Mouse (Mus musculus) spleen, postnatal 36 days (tissue): ENCODE measurements at regions not wholly inside any gene's neighbourhood (a gene's known extent, or its start where the extent isn't known, plus 50 kb on each side); places are given as distances from the start of the nearest gene placed in this dataset.

Experiments used
- DNase-seq, 2 experiments: peaks; one replicate each; pipeline ENCODE4 v3.0.0; 2022; ENCODE audit warnings: low spot score in 2 of 2, mixed read lengths in 1 of 2

GRCm38 (mm10) chr2:169450801-169451200, 136.7 kb downstream of the Gm11011 start:
- no peak for DNase-seq

GRCm38 (mm10) chr2:169447495-169448280, 139.9 kb downstream of the Gm11011 start:
- DNase-seq = no peak

GRCm38 (mm10) chr2:169445877-169446276, 141.7 kb downstream of the Gm11011 start:
- DNase-seq = no peak

DNA sequence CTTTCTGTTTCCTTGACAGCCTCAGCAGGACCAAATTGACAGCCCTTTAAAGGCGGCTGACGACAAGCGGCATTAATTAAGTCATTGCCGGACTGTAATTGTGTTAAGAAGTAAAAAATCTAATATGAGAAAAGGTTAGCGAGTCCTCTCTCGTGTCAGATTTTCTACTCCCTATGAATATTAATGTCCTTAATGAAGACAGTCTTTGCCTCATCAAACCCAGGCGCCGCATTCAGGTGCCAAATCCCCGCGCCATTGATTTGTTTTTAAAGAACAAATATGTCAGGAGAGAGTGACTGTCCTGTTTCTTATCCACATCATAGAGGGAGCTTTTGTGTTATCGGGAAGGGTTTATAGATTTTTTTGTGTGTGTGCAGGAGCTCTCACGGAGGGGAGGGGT, 142.2 kb downstream of the Gm11011 start:
- DNase-seq = no peak

- no peak for DNase-seq
These were observed 144.3 kb downstream of the Gm11011 start for GRCm38 (mm10) chr2:169443271-169443670.

DNA sequence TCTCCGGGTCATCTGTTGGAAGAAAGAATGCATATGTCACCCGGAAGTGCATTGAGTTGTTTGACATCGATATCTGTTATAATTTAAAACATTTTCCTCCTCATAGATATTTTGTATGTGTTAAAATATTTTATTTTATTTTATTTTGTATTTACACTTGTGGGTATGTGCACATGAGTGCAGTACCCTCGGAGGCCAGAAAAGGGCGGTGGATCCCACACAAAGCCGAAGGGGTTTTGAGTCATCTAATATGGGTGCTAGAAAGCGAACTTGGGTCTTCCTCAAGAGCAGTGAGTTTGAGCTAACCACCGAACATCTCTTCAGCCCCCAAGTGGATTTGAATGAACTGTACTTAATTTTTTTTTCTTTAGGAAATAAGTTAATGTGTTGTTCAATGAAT, 156.0 kb downstream of the Gm11011 start:
- no peak for DNase-seq

DNA sequence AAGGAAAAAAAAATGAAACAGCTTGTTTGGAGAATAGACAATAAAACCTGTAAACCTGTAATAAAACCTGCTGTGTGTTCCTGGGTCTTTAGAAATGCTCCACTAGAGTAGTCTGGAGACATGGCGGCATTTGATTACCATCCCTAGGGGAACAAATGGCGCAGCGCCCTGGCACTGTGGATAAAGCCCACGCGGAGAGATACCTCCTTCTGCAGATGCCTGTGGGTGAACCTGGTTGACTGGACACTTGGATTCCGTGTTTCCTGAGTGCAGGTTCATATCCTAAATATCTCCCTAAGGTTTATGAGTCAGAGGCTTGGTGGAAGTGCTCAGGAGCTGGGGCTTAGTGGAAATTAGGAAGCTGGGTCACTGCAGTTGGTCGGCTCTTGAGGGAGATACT, 158.1 kb downstream of the Gm11011 start:
- no peak for DNase-seq

DNA sequence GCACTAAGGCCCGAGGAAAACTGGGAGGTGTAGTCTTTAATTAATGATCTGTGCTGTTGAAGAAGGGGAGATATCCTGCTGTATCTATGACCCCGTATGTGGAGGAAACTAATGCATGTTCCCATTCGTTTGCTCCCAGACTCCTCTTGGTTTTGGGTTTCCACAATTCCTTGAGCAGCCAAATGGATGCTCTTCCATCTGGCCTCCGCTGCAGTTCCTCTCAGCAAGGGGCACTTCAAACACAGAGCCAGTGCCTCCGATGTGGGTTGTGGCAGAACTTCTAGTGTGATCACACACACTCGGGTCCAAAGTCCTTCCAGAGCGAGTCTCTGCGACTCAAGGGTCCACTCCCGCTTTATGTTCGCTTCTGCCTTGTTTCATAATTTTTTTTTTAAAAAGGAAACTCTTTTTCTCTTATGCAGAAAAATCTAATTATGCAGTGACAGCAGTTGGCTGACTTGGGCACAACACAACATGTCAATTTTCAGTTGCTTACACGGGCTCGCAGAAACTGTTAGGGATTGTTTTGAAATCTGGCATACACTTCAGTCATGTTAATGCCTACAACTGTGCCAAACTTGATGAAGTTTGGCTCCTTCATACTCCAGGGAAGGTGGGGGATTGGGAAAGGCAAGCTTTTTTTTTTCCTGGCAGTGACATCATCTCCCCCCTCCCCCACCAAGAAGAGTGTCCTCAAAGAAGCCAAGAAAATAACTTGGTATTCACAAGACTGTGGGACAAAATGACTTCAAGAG, 163.2 kb downstream of the Gm11011 start:
- DNase-seq = no peak

DNA sequence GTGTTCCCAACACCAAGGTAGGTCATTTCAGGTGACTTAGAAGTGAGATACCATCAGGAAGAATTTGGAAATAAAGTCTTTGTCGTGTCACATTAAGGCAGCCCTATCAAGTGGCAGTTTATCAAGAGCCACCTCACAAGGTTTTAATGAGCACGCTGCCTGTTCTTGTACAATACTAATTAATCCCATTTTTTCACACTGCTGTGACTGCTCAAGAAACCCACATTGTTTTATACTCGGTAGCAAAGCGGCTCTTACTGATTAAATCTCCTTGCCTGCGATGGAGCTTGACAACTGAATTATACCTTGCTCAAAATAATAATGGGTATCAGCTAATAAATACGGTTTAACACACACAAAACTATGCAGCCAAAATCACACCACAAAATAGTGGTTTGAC, 175.2 kb downstream of the Gm11011 start:
- DNase-seq = no peak

DNA sequence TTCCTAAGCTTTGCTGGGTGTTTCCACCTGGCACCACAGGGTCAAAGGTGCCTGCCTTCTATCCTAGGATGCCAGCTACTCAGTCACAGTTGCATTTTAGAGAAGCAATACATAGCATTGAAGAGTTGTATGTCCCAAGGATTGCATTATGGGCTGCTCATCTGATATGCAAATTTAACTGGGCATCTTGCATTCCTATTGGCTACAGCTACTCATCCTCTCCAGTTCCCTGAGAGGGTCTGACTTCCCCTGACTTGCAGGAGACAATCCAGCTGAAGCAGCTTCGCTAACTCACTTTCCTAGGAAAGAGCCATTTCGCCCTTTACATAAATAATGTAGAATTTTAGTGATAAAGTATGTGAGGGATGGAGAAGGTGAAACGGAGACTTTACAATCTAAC, 177.5 kb downstream of the Gm11011 start:
- no peak for DNase-seq

- no peak for DNase-seq
These were observed 182.4 kb downstream of the Gm11011 start for GRCm38 (mm10) chr2:169404908-169405690.

- DNase-seq = no peak
These were observed 189.8 kb downstream of the Gm11011 start for GRCm38 (mm10) chr2:169397758-169398157.

- DNase-seq = no peak
These were observed 190.5 kb downstream of the Gm11011 start for GRCm38 (mm10) chr2:169397013-169397412.

GRCm38 (mm10) chr2:169396294-169396693, 191.3 kb downstream of the Gm11011 start:
- DNase-seq = no peak

DNA sequence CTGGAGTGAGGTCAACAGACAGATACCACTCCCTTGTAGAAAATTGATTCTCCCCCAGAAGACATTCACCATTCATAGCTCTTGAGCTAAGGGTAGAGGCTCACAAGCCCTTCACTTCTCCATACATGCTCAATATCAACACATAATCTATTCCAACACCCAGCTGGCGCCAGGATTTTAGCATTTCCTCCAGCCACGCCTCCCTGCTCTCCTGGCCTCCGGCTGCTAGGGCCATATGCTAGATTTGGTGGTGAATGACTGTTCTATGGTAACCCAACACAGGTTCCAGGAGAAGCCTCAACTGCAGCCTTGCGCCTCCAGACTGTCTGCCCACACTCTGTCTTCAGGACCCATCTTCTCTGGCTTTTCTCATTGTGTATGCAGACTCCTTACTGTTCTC, 197.9 kb downstream of the Gm11011 start:
- no peak for DNase-seq

DNA sequence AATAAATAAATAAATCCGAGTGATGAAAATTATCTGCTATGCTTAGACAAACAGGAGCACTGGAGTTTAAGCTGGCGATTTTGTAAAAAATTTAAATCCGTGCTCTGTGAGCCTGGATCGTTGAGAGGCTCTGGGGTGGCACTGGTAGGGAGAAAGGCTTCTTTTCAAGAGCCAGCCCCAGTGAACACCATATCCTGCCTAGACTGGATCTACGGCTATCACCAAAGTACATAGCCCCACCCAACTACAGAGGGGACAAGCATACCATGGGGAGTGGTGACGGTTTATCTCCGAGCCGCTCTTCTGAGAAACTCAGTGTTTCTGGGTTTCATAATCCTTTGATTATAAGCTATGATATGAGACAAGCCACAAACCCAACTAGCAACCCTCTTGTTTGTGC, 199.0 kb downstream of the Gm11011 start:
- no peak for DNase-seq

DNA sequence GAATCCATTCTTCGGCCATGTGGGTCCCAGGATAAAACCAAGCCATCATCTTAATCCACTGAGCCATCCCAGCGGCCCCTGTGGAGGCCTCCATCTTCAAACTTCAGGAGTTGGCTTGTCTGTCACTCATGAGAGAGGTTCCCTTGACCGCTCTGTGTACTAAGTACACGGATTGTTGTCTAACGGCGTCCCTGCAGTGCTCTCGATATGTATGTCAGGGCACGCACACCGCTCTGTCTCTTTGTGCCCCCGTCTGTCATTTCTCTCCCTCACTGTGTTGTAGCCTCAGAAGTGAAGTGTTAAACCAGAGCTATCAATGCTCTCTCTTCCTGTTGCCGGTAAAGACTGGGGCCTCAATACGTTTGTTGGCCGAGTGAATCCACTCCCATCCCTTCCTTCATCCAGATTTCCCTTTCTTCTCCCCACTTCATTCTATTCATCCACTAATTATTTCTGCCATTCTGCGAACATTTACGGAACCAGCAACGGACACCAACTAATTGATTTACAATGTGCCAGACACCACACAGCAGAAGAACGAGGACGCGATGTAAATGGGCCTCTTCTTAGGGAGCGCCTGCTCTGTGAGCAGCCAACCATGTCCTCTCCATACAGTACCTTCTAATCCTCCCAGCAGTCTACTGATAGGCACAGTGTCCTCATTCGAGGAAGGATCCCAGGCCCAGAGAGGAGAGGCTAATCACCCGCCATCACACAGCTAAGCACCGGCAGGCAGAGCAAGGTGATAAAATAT, 199.6 kb downstream of the Gm11011 start:
- DNase-seq = no peak

DNA sequence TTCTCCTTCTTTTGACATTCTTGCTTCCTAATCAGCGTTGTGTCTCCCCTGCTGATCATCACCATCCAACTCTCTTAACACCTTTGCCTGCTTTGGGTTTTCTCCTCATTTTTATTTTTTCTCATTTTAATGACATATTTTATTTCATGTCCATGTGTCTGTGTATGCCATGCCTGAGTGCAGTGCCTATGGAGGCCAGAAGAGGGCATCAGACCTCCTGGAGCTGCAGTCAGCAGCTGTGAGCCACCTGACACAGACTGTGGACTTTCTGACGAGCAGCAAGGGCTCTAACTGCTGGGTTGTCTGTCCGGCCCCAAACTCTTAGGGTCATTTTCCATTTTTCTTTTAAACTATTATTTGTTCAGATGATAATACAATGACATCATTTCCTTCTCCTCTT, 203.8 kb downstream of the Gm11011 start:
- DNase-seq = no peak

DNA sequence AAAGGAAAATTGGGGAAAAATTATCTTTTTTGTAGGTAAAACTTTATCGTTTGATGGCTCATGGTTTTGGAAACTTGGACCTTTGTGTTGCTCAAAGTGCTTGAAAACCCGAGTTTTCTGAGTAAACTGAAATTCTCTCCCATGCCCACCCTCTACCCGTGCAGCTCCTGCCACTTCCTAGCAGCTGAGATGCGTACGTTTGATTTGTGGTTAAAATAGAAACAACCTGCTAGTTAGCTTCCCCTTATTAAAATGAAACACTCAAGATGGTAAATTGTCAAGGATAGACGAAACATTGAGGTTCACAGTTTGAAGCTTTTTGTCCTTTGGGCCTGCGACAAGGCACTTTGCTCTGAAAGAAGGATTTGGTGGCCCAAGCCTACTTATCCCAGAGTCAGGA, 214.5 kb downstream of the Gm11011 start:
- DNase-seq = no peak

DNA sequence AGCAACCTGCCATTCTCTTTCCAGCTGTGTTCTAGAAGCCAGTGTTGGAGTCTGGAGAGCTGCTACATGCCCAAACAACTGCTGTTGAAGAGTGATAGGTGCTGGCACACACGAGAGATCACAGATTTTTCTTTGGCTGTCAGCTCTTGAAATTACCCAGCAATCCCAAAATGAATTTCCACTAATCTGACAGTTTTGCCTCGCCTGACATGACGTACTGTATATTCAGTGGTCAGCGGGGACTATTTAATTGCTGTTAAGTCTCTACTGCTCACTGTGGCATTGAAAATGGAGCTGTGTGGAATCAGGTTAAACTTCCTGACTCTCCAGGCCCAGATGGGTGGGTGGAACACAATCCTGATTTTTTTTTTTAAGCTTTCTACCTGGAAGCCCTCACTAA, 222.5 kb downstream of the Gm11011 start:
- DNase-seq = no peak

GRCm38 (mm10) chr2:169360272-169360671, 227.3 kb downstream of the Gm11011 start:
- DNase-seq = no peak

DNA sequence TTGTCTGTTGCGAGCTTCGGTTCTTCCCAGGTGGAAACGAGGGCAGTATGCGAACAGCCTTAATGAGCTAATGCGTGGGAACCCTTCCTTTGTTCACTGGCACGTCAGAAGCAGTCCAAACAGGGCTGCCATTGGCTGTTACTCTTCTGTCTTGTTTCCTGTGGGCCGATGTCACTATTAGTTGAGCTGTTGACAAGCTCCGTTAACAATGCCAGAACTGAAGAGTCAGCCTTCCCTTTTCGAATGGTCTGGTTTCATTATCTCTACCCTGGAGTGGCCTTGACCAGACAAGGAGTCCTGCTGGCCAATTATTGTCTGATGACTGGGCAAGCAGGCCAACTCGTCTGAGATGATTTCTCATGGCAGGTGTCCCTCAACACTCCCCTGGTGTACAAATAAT, 230.1 kb downstream of the Gm11011 start:
- DNase-seq = no peak
